Mouse (Mus musculus) NIH3T3 (cell line): ENCODE results near the gene Plekhd1.
A peak's percentile ranks its signal among the peaks of the same experiment; 100 is the strongest.

ENCODE experiments used
- DNase-seq: peaks from one replicate; pipeline ENCODE4 v3.0.0-alpha.2; 2012; ENCODE audit warnings: low read depth

Gene Plekhd1

DNA sequence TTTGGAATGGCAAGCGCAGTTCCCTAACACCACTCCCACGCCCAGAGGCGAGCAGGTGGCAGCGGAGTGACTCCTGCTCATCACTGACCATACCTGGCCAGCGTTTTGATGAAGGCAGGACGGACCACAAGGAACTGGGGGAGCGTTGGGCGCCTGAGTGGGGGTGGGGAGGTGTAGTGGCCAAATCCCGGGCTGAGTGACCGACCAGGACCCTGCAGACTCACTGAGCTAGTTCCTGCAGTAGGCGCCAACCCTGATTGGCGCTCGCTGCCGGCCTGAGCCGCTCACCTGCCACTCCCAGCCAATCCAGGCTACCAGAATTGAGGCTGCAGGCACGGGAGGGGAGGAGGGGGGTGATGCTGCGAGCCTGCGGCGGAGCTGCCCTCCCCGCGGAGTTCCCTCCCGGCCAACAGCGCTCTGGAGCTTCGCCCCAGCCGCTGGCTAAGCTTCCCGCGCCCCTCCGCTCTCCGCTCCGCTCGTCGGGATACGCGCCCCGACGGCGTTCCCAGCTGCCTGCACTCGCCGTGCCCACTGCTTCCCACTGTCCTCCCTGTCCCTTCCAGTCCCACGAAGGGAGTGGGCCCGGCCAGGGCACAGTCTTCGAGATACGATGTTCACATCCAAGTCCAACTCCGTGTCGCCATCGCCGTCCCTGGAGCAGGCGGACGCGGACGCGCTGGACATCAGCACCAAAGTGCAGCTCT, at the start of gene Plekhd1:
Gene Plekhd1, plus strand, starts transcription at position 323 of the 704 bp plus-strand sequence.
- no peak for DNase-seq

DNA sequence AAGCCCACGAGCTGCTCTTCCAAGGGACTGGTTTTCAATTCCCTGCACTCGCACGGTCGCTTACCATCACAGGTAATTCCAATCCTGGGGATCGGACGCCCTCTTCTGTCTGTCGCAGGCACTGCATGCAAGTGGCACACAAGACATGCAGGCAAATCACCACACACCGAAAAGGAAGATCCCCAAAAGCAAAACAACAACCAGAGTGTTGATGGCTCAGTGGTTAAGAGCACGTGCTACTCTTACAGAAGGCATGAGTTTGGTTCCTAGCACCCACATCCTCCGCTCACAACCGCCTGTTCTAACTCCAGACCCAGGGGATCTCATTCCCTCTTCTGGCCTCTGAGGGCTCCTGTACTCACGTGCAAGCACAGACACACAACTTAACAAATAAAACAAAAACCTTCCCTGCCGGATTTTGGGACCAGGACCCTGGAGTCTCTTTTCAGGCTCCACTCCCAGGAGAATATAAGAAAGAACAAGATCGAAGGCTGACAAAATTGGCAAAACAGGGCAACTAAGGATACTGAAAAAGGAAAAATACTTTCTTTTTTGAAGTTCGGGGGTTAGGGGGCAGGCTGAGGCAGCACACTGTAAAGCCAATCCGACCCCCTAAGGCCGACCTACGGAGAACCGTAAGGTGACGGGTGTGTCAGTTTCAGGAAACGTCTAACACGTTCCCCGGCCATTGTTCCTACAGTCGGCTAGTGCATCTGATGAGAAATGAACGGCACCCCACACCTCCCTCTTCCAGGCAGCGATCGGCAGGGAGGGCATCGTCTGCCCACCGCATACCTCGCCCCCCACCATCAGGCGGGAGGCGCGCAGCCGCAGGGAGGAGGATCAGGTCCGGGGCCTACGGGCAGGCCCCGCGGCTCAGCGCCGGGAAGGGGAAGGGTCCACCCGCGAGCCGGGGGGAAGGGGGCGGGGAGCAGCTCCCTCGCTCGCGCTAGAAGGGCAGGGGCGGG, 49.4 kb upstream of the Plekhd1 start:
- DNase-seq: peak; percentile 78

DNA sequence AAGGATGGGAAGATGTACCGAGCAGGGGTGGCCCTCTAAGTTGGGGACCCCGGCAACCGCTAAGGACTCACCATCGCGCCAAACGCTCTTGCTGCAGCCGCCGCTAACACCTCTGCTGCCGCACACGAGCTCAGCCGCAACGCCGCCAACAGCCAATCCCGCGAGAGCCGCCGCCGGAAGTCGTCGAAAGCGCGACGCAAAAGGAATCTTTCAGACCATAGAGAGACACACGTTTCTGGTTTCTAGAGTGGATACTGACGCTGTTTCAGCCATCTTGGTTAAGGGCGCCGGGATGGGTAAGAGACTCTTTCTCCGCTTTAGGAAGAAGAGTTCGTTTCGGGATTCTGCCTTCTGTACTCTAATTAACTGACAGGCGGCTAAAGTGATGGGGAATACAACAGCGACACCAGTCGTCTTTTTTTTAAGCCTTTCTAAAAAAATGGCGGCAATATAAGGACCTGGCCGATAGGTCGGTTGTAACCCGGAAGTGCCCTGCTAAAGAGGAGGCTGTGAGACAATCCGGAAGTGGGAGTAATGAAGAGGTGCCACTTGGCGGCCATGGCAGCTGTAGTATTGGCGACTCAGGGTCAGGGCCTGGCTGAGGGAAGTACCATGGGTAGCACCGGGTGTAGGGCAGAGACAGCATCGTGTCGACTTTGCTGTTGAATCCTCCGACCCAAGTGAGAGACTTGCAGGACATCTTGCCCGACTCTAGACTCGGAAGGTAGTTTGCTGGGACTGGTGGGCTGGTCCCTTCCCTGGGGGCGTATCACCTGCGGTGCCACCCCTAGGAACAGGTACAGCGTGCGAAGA, 48.5 kb upstream of the Plekhd1 start, which contains the start of the genes Slc39a9 and Erh:
Gene Slc39a9, plus strand, starts transcription at position 191 of the 813 bp plus-strand sequence.
Gene Erh, minus strand, starts transcription at position 649 of the 813 bp plus-strand sequence.
- DNase-seq: peak; percentile 96

DNA sequence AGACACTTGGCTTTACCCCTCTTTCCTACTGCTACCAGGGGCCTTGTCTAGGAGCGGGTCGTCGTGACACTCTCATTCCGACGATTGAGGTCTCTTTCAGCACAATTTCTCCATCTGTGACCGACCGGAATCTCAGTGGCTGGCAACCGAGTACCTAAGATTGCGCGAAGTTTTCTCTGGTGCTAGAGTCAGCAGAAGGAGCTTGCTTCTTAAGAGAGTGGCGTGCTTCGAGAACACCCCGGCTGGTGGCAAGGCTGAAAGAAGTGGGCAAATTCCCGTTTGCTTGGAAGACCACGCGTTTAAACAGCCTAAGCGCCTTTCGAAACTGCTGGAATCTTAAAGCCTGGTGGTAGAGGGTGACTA, 47.9 kb upstream of the Plekhd1 start:
- peak; percentile 36 for DNase-seq

DNA sequence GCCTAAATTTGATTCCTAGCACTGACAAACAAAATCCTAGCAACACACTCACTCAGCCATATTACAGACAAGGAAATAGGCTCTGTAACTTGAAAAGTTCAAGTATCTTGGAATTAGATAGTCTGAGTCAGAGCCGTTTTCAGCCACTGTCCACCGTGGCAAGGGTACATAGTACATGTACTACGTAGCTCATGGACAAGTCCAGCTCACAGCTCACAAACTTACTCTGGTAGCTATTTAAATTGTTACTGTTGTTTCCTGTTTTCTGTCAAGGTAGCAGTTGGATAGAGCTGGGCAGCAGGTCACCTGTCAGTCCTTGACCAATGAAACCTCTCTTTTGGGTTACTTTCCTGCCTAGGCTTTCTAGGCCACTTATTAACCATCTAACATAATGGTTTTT, 46.0 kb upstream of the Plekhd1 start:
- peak; percentile 6 for DNase-seq

DNA sequence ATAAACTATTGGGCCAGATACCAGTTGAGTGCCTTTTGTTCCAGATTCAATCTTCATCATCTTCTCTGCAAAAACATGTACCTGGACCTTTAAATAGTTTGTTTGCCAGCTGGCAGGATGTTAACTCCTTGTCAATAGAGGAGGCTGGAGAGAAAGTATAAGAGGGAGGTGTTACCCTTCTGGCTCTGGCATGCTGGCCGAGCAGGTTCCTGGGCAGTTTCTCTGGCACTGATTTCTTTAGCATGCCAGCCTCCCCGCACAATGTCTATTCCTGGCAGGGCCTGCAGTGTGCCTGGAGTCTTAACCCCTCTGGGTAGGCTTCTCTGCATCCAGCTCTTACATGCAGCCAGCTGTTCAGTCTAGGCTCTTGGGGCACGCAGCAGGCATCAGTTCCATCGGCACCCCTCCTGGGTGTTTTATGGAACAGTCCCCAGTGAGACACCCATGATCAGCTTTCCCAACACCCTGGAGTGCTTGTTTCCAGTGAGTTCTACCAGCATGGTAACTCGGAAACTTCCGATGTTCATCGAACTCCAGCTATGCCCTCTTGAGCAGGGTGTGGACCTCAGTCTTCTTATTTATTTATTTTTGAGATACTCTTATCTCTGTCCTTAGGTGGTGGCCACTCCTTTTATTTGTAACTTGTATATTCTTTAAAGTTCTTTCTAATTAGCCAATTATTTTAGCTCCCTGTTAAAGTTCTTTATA, 38.3 kb upstream of the Plekhd1 start:
- DNase-seq: no peak

DNA sequence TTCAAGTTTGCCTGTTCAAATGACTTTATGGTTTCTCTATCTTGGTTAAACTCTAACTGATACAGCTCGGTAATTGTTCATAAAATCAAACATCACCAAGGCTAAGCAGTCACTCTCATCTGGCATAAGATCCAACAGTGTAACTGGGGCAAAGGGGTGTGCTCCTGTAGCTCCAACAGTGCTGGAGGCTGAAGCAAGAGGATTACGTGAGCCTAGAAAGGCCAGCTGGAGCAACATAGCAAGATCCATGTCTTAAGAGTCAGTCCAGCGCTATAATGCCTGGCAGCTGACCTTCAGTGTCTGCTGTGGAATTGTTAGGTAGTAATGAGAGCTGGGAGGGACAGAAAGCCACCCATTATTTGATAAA, 37.7 kb upstream of the Plekhd1 start:
- no peak for DNase-seq

DNA sequence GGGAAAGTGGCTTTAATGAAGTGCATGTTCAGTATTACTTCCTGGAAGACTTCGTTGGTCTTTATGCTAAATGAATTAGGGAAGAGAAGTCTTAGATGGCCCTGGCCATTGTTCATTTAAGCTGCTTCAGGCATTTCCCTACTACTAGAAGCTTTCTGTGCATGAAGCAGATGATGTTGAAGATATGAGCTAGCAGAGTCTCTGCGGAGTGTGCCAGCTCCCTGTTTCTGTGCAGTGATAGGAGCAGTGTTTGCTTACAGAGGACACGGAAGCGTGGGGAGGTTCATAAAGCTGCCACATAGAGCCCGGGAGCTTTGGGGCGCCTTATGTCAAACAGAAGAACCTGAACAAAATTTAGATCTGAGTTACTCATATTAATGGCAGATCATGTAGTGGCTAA, 33.7 kb upstream of the Plekhd1 start:
- DNase-seq: no peak

DNA sequence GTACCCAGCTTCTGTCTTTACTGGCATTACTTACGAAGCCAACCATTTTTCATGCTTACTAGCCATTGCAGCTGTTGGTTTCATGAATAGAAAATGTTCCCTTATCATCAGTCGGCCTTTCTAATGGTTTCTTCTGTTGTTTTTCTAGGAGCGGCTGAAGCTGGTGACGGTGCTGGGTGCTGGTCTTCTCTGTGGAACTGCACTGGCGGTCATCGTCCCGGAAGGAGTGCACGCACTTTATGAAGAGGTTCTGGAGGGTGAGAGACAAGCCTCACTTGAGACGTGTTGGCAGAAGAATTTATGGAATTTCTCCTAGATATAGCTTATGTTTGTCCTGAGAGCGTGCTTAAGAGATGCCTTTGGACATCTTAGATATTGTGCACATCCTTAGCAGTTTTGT, 30.1 kb upstream of the Plekhd1 start:
- DNase-seq: no peak

DNA sequence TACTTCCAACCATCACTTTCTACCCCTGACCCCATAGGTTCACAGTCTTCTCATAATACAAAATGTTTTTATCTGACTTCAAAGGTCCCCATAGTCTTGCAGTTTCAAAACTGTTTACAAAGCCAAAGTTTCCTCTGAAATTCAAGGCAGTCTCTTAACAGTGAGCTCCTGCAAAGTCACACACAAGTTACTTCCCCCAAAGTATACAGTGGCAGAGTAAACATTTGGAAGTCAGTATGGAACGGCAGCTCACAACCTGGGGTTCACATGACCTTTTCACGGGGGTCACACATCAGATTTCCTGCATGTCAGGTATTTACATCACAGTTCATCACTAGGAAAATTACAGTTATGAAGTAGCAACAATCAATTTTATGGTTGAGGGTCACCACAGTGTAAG, 28.5 kb upstream of the Plekhd1 start:
- DNase-seq: no peak

DNA sequence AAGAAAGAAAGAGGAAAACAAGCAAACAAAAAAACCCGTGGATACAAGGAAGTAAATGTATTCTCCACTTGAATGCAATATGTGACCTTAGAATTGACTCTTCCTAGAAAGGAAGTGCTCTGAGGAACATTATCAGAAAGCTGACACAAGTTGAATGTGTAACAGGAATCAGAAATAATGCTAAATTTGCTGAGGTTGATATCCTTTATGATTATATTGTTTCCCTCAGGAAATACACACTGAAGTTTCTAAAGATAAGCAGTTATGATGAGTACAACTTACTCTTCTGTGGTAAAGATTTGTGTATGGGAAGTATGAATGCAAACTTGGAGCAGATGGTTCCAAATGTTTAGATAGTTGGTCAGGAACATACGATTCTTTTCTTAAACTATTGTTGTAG, 24.0 kb upstream of the Plekhd1 start:
- no peak for DNase-seq

DNA sequence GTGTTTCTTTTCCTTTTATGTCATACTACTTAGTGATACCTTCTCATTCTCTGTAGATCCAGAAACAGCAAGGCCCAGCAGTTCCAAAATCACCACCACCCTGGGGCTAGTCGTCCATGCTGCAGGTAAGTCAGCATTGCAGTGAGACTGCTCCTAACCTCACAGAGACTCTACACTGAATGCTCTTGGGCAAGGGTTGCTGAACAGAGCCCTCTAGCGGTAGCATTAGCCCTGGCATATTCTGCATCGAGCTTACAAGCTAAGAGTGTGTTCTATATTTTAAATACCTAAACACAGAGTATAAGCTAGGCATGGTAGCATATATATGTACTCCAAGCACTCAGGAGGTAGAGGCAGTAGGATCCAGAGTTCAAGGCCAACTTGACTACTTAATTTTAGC, 19.2 kb upstream of the Plekhd1 start:
- peak; percentile 79 for DNase-seq

DNA sequence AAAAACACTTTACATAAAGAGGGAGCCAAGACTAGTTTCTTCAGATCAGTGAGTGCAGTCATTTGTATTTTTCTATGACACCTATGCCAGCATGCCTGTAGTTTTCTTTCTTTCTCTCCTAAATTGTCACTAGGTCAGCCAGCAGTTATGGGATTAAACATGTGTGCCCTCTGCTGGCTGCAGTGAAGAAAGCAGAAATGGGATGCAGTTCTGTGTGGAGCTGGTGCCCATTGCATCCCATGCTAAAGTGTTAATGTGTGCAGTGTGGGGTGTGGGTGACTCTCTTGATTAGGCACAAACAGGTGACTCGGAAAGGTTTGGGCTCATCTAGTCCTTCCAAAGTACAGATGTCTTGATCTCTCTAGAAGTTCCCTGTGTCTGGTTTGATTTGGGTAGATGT, 11.1 kb upstream of the Plekhd1 start:
- DNase-seq: peak; percentile 71

DNA sequence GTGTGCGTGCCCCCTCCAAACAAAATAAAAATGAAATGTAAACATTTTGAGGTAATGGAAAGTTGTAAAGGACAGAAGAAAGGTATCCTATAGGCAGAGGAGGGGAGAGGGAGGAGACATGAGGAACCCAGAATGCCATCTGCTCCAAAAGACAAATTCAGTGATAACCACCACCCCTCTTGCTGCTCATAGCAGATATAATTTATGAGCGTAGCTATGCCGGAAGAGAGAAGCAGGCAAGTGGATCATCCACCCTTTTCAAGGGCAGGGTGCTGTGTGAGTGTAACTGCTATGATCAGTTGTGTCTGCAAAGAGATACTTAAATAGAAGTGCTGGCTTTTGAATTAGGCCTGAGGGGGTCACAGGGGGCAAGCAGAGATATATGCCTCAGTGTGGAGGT, 8.8 kb upstream of the Plekhd1 start:
- no peak for DNase-seq

DNA sequence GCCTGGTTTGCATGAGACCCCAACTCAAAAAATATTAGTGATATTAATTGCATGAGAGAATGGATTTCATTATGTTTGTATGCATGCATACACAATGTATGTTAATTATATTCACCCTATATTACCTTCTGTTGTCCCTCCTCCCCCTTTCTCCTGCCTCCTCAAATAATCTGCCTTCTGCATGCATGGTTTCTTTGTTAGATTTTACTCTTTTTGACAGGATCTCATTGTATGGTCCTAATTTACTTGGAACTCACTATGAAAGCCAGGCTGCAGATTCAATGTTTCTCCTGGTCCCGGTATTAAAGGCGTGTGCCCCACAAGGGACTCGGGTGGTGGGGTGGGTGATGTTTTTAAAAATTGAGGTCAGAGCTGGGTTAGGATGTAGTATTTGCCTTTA, 8.1 kb upstream of the Plekhd1 start:
- no peak for DNase-seq

DNA sequence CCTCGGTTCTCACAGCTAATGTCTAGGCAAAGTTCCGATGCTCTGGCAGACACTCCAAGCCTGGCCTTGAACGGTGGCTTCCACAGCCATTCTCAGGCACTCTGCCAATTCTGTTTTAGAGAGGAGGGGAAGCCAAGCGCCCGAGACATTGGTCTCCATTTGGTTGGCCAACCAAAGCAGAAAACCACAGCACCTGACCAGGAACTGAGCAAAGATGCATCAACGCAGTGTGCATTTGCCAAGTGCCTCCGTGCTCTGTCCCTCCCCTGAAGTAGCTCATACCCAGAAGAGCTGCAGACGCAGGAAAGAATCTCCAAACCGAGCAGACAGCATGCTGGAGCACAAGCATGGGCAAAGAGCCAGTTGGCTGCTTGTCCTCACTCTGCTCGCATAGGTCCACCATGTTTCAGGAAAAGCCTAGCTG, 4.6 kb upstream of the Plekhd1 start:
- DNase-seq: peak; percentile 43

DNA sequence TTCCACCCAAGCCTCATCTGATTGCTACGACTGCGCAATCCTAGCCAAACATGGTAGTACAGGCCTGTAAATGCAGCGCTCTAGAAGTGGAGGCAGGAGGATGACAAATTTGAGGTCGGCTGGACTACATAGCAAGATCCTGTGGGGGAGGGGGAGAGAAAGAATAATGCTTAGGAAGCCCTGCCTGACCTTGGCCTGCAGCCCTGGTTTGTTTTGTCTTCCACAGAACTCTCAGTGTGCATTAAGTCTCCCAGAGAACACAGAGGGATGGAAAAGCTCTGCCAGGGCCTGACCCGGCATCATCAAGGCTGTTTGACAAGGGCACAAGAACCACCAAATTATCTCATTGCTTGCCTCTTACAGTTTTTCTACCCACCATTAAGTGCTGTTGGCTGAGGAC, 2.7 kb upstream of the Plekhd1 start:
- no peak for DNase-seq

DNA sequence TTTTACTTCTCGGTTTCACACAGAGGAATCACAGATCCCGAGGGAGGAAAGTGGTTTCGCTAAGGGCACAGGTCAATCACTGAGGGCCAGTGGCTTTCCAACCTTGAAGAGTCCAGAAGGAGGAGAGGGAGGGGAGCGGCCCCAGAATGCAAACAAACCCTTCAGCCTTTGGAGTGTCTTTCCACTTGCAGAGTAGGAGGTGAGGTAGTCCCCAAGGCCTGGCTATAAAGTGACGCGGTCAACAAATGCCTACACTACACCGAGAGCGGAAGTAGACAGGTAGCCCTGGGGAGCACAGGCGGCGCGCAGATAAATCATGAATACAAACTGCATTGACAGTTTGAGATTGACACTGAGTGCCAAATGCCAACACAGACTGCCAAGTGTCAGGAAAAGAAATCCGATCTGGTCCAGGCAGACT, 710 bp upstream of the Plekhd1 start:
- DNase-seq: peak; percentile 68

DNA sequence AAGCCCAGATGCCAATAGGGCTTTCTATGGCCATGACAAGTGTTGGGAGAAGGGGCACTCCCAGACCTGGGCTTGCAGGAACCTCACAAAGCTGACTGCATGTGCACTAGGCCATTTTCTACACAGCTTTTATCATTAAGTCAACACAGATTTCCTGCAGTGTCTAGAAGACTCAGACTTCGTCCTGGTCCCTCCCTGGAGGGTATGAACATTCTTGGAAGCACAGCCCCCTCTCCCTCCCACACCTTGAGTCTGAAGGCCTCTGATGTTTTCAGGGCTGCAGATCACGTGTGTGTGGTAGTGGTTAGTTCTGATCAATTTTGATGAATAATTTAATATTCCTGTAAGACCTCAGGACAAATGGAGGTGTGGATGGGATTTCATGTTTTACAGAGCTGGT, 1.3 kb downstream of the Plekhd1 start:
- DNase-seq: no peak

DNA sequence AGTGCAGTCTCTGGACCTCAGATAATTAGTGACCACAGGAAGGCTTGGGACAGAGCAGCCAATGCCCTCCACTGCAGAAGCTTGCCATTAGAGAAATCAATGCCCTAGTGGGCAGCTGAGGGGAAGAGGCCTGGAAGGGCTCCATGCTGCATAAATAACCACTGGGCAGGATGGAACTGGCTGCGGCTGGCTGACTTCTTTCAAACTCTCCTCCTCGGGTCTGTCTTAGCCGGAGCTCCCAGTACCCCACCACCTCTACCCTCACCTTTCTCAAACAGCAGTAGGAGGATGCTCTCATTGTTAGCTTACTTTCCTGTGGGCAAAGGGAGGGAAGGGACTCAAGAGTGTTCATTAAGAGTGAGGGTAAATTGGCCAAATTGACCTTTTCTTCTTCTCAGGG, 2.6 kb downstream of the Plekhd1 start:
- no peak for DNase-seq

DNA sequence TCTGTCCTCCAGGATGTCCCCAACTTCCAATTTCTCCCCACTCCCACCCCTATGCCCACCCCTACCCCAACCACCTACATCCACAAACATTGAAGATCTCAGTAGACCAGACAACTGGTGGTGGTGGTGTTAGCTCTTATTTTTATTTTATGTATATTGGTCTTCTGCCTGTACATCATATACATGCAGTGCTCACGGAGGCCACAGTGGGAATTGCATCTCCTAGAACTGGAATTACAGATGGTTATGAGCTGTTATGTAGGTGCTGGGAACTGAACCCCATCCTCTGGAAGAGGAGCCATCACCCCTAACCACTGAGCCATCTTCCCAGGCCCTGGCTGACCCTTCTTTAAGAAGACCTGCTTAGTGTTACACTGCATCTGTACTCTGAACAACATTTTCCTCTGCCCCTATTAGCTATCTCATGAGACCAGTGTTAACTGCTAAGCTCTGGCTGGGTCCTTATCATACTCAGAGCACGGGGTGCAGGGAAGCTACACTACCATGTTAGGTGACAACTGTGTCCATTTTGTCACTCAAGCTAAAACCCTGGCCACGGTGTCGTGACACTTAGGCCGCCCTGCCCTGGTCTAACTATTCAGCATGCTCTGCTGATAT, 6.2 kb downstream of the Plekhd1 start:
- peak; percentile 20 for DNase-seq
